Mouse (Mus musculus) stomach, embryonic 15.5 days (tissue): Measurements from ENCODE around the gene Vps9d1. TPM values are rescaled to one million over a fixed set of nuclear protein-coding genes. Genes with fewer than 3 reads are reported as not detected.
A peak's percentile ranks its signal among the peaks of the same experiment; 100 is the strongest.
"Not testable (repeated sequence)": the region's sequence is repeated elsewhere in the genome, so short reads cannot be mapped to it uniquely, and the experiment has no call there.

Experiments used
- ATAC-seq: fragments of 200-750 bp; cut with Nextera tagmentation; 2 replicates; pipeline ENCODE4 v1.8.0; 2017; ENCODE audit warnings: low read depth, moderate number of reproducible peaks, moderate TSS enrichment; ENCODE audit not compliant: insufficient read depth, low FRiP score
- H3K27ac ChIP-seq: fragments of 300-500 bp; sonication (generic); 2 replicates; pipeline ENCODE4 v1.5.1; 2015; ENCODE audit warnings: mild to moderate bottlenecking, inconsistent platforms
- H3K27me3 ChIP-seq: fragments of 300-500 bp; sonication (generic); replicated peaks from 2 replicates; pipeline ENCODE4 v1.6.1; 2015; ENCODE audit warnings: inconsistent platforms
- H3K36me3 ChIP-seq: fragments of 300-500 bp; sonication (generic); 2 replicates; pipeline ENCODE4 v1.6.1; 2015; ENCODE audit warnings: inconsistent platforms
- H3K4me1 ChIP-seq: fragments of 300-500 bp; sonication (generic); 2 replicates; pipeline ENCODE4 v1.6.1; 2015; ENCODE audit warnings: inconsistent platforms
- H3K4me2 ChIP-seq: fragments of 300-500 bp; sonication (generic); 2 replicates; pipeline ENCODE4 v1.6.1; 2015; ENCODE audit warnings: mild to moderate bottlenecking, inconsistent platforms
- H3K4me3 ChIP-seq: fragments of 300-500 bp; sonication (generic); replicated peaks from 2 replicates; pipeline ENCODE4 v1.5.1; 2015; ENCODE audit warnings: inconsistent platforms
- H3K9ac ChIP-seq: fragments of 300-500 bp; sonication (generic); 2 replicates; pipeline ENCODE4 v1.6.1; 2015; ENCODE audit warnings: inconsistent platforms
- H3K9me3 ChIP-seq: fragments of 300-500 bp; sonication (generic); 2 replicates; pipeline ENCODE4 v1.6.1; 2016; ENCODE audit warnings: inconsistent platforms
- WGBS: fragments of 180-500 bp; shearing (Covaris S2); methylation state at CpG from one replicate; pipeline ENCODE4 v1.1.7; 2015; 5-methylcytosine and 5-hydroxymethylcytosine counted together
- polyA plus RNA-seq: library from polyadenylated mRNA; unstranded; fragments of >200 nt; fragmentation: Nextera tagmentation; extraction: Ambion mirVana; gene quantifications from 2 replicates; pipeline ENCODE4 v1.2.1, GENCODE M21; 2015

The Vps9d1 gene
- polyA plus RNA-seq, 1 experiment from 2014 or later, result 22.5 TPM

DNA sequence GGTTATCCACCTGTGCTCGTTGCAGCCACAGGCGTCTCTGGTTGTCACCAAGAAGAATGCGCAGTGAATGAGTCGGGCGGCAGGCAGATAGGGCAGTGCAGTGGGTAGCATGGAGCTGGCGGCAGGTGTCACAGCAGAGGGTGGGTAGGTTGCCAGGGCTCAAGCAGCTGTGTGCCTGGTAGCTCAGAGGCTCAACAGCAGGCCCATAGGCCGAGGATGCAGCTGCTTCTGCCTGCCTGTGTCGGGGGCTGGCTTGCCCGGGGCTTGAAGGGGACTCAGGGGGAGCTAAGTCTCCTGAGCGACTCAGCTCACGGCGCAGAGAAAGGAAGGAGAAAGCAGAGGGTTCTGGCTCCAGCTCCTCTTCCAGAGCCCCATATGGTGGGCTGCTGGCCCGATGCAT, 20.8 kb downstream of the Vps9d1 start:
- no peak overlapping the region for H3K9ac ChIP-seq

DNA sequence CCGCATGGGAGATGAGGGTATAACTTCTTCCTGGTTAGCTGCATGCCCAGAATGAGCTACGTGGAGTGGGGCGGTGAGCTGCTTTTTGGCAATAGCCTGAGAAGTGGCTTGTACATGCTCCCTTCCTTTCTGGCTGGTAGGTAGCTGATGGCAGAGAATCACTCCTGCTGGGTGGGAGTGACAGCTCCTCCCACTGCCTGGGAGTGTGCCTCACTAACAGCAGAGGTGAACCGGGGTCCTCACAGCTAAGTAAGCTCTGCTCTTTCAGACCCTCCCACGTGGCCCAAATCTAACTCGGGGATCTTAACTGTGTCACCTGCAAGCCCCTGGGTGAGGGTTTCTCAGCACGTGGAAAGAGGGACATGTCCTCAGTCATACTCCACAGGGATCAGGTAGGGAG, 21.6 kb downstream of the Vps9d1 start:
- peaks cover 8% of the 10 kb centered on the region for H3K4me1 ChIP-seq
- H3K27ac ChIP-seq, result no peak overlapping the region
- no peak overlapping the region for H3K4me3 ChIP-seq
- 29% methylated on average over 7 of the region's 7 CpGs for WGBS
- H3K9ac ChIP-seq, result no peak overlapping the region
- 0 out of 2 replicates have a peak, but pooled peaks cover 11% of the 10 kb centered on the region for H3K36me3 ChIP-seq
- peaks cover 14% of the 10 kb centered on the region; the same call in 1 of the 2 replicates for H3K27me3 ChIP-seq
- H3K9me3 ChIP-seq, result no peaks in the 10 kb centered on the region
- no peak for ATAC-seq
- H3K4me2 ChIP-seq, result no peak overlapping the region

More for the DNA sequence above, 20.8 kb downstream of the Vps9d1 start:
- Histone ChIP-seq H3K9me3 (no peaks in the 10 kb centered on the region), H3K27me3 (peaks cover 14% of the 10 kb centered on the region; the same call in 1 of the 2 replicates), H3K4me3 (no peak overlapping the region), H3K4me1 (peaks cover 8% of the 10 kb centered on the region), H3K36me3 (0 out of 2 replicates have a peak, but pooled peaks cover 10% of the 10 kb centered on the region), H3K4me2 (no peak overlapping the region), H3K27ac (no peak overlapping the region)
- 62% methylated on average over 13 of the region's 13 CpGs for WGBS
- ATAC-seq, result no peak

DNA sequence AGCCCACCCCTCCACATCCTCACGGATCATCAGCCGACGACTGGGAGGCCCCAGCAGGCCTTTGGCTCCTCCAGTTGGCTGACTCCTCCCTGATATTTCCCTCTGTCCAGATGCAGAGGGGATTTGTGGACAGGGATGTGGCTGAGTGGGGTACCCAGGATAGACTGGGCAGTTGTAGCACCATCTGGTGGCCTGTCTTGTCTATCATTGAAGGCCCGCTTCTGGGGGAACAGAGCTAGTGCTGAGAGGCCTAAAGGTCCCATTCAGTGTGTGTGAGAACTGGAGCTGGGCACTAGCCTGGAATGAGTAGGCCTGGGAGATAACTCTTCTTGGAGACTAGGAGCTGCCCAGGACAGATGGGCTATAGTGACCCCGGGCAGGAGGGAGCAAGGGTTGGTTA, 22.4 kb downstream of the Vps9d1 start:
- Histone ChIP-seq H3K9me3 (no peaks in the 10 kb centered on the region), H3K36me3 (0 out of 2 replicates have a peak, but pooled peaks cover 12% of the 10 kb centered on the region)

DNA sequence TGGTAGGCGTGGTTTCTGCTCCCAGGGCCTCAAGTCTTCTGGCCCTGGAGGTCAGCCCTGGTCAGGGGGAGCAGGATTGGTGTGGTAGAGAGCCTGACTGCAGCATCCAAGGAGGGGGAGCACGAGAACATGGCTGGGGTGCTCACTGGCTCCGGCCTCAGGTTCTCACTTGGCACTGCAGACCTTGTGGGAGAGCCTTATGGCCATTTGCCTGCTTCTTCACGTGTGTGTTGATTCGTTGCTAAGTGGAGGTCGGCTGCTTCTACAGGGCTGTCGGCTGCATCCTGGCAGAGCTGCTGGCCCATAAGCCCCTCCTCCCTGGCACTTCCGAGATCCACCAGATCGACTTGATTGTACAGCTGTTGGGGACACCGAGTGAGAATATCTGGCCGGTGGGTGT, 23.8 kb downstream of the Vps9d1 start:
- not testable (repeated sequence) for H3K27ac ChIP-seq, ATAC-seq, H3K9me3 ChIP-seq, H3K4me2 ChIP-seq, H3K9ac ChIP-seq, H3K4me3 ChIP-seq
- H3K4me1 ChIP-seq, result peaks cover 10% of the 10 kb centered on the region
- 0 out of 2 replicates have a peak, but pooled peaks cover 14% of the 10 kb centered on the region for H3K36me3 ChIP-seq
- H3K27me3 ChIP-seq, result peaks cover 11% of the 10 kb centered on the region; the same call in 1 of the 2 replicates
- WGBS, result 83% methylated on average over 11 of the region's 11 CpGs

More for the DNA sequence above, 22.4 kb downstream of the Vps9d1 start:
- Histone ChIP-seq H3K9ac (no peak overlapping the region), H3K27ac (no peak overlapping the region), H3K4me2 (no peak overlapping the region), H3K27me3 (peaks cover 14% of the 10 kb centered on the region; the same call in 1 of the 2 replicates), H3K4me1 (peaks cover 8% of the 10 kb centered on the region), H3K4me3 (no peak overlapping the region)
- ATAC-seq, result no peak
- WGBS, result 58% methylated on average over 5 of the region's 5 CpGs

DNA sequence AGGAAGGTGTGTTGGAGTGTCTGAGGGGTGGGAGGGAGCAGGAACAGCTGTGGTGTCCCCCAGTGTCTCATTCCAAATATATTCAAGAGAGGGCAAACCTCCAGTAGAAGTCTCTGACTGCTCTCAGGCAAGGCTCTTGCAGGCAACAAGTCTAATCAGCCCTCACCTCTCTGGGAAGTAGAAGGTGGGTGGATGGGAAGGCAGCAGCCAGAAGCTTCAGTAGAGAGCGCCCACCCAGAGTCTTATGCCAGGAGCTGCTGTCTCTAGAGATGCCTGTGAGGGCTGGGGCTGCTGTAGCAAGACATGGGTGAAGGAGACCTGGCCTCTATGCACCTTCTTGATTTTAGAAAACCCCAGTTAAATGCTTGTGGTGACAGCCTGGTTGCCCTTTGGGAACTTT, 25.7 kb downstream of the Vps9d1 start:
- WGBS, result 100% methylated on average over 1 of the region's 1 CpGs
- 0 out of 2 replicates have a peak, but pooled peaks cover 14% of the 10 kb centered on the region for H3K36me3 ChIP-seq
- no peak overlapping the region for H3K4me3 ChIP-seq
- H3K27me3 ChIP-seq, result no peaks in the 10 kb centered on the region
- H3K27ac ChIP-seq, result no peak overlapping the region
- H3K9ac ChIP-seq, result no peak overlapping the region
- H3K9me3 ChIP-seq, result no peaks in the 10 kb centered on the region
- H3K4me2 ChIP-seq, result no peak overlapping the region
- no peak for ATAC-seq
- peaks cover 13% of the 10 kb centered on the region for H3K4me1 ChIP-seq

DNA sequence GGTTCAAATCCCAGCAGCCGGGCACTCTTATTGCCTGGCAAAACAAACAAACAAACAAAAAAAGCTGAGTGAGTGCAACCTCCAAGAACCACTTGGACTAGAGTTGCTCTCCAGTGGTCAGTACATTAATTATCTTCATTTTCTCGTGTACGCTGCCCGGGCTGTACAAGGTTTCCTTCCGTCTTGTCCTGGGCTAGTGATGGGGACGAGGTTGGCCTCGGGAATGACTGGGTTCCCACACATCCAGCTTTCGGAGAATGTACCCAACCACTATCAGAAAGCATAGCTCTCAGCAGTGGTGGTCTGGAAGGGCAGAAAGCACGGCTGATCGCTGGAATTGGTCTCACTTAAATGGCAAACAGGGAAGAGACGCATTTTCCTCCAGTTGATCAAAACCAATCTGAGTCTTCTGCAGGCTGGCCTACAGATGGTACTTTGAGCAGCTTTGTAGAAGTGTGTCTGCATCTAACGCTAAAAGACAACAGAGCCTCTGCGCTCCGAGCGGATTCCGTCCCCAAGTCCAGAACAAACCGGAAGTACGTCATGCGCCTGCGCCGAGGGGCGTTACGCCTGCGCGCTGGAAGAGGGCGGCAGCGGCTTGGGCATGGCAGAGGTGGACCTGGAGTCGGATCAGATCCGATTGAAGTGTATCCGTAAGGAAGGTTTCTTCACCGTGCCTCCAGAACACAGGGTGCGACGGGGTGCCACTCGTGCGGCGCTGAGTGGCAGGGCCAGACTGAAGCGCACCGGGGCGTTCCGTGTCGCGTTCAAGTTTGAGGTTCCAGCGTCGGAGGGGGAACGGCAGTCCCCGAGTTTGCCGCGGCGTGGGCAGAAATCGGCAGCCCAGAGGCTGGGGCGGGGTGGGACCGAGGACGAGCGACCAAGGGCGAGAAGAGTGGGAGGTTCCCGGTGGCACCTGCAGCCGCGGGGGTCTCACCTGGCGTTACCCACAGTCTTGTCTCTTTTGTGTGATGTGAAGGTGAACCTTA, 29.6 kb downstream of the Vps9d1 start, which contains the start of gene Cdk10:
Cdk10 (plus strand) TSS at position 565 of the 989 bp plus-strand sequence.
- peak within 1 kb of the TSS; percentile 87 for H3K4me2 ChIP-seq
- ATAC-seq, result peak; percentile 84
- H3K4me3 ChIP-seq, result peak within 1 kb of the TSS; percentile 75
- peak within 1 kb of the TSS; percentile 67 for H3K9ac ChIP-seq
- H3K4me1 ChIP-seq, result peaks cover 13% of the 10 kb centered on the region
- 0 out of 2 replicates have a peak, but pooled peaks cover 14% of the 10 kb centered on the region for H3K36me3 ChIP-seq
- H3K9me3 ChIP-seq, result no peaks in the 10 kb centered on the region
- no peaks in the 10 kb centered on the region for H3K27me3 ChIP-seq
- peak within 1 kb of the TSS; percentile 89 for H3K27ac ChIP-seq
- 2% methylated on average over 59 of the region's 59 CpGs for WGBS

DNA sequence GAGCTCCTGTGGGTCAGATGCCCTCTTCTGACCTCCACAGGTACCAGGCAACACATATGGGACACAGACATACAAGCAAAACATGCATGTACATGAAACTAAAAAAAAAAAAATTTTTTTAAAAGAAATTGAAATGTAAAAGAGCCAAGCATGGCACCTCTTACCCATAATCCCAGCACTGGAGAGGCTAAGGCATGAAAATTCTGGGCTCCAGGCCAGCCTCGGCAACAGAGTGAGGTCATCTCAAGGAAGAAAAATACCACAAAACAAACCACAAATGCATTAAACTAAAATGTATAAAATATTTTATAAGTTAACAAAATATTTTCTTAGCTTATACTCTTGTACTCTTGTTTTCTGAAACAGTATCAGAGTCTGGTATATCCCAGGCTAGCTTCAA, 33.2 kb downstream of the Vps9d1 start:
- H3K27me3 ChIP-seq, result no peaks in the 10 kb centered on the region
- no peaks in the 10 kb centered on the region for H3K9me3 ChIP-seq
- no peaks in the 10 kb centered on the region for H3K36me3 ChIP-seq
- no peak overlapping the region for H3K27ac ChIP-seq
- no peak for ATAC-seq
- H3K4me1 ChIP-seq, result peaks cover 13% of the 10 kb centered on the region
- H3K4me3 ChIP-seq, result no peak overlapping the region
- no peak overlapping the region for H3K4me2 ChIP-seq
- H3K9ac ChIP-seq, result no peak overlapping the region
- 62% methylated on average over 1 of the region's 1 CpGs for WGBS

DNA sequence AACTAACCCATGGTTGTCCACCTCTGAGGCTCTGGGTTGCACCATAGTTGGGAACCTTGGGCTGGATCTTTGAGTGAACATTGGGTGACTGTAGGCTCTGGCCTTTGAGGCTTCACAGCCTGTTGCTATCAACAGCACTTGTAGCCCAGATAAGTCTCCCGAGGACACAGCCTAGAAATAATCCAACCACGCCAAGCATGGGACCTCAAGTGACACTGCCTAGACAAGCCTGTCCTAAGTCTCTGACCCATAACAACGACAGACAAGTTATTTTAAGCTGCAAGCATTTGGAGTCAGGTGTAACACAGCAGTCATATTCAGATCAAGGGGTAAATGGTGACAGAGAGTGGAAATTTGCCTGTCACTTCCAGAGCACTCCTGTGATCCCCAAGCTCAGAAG, 38.7 kb downstream of the Vps9d1 start:
- ATAC-seq, result no peak
- 87% methylated on average over 3 of the region's 3 CpGs for WGBS
- Histone ChIP-seq H3K36me3 (no peaks in the 10 kb centered on the region), H3K27me3 (no peaks in the 10 kb centered on the region), H3K4me3 (no peak overlapping the region), H3K27ac (no peak overlapping the region), H3K9ac (no peak overlapping the region), H3K4me2 (no peak overlapping the region), H3K4me1 (peaks cover 13% of the 10 kb centered on the region), H3K9me3 (no peaks in the 10 kb centered on the region)

DNA sequence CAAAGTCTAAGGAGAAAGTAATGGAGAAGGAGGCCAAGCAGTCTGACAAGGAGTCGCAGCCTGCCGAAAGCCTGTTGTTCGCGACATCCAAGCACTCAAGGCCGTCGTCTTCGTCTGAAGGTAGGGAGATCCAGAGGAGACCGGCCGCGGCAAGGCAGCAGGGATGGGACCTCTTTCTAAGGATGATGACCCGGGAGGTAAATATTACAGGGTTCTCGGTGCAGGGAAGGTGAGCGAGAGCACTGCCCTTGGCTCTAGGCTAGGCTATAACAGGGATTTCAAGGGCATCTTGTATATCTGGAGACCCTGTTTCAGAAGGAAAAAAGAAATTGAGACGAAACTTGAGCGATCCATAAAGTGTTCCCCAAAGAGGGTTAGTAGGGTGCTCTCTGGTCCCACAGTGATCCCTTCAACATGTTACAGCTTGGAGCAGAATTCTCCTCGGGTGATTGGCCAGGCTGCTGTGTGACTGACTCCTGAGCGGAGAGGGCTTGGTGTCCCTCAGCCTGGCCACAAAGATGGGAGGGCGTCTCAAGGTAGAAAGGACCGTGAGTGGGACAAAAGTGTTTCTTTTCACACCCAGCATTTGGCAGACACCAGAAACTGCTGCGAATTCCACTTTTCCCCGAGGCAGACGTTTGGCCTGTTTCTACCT, 40.9 kb downstream of the Vps9d1 start:
- H3K9me3 ChIP-seq, result no peaks in the 10 kb centered on the region
- H3K36me3 ChIP-seq, result peaks cover 17% of the 10 kb centered on the region; the same call in 1 of the 2 replicates
- 11% methylated on average over 22 of the region's 22 CpGs for WGBS
- peaks cover 13% of the 10 kb centered on the region for H3K4me1 ChIP-seq
- peak overlapping the region; percentile 27; the same call in 1 of the 2 replicates for H3K9ac ChIP-seq
- 0 out of 2 replicates have a peak overlapping the region, but pooled peaks have one; percentile 21 for H3K27ac ChIP-seq
- no peaks in the 10 kb centered on the region for H3K27me3 ChIP-seq
- peak overlapping the region; percentile 98 for H3K4me3 ChIP-seq
- H3K4me2 ChIP-seq, result peak overlapping the region; percentile 81
- no peak; the same call in none of the 2 replicates for ATAC-seq

DNA sequence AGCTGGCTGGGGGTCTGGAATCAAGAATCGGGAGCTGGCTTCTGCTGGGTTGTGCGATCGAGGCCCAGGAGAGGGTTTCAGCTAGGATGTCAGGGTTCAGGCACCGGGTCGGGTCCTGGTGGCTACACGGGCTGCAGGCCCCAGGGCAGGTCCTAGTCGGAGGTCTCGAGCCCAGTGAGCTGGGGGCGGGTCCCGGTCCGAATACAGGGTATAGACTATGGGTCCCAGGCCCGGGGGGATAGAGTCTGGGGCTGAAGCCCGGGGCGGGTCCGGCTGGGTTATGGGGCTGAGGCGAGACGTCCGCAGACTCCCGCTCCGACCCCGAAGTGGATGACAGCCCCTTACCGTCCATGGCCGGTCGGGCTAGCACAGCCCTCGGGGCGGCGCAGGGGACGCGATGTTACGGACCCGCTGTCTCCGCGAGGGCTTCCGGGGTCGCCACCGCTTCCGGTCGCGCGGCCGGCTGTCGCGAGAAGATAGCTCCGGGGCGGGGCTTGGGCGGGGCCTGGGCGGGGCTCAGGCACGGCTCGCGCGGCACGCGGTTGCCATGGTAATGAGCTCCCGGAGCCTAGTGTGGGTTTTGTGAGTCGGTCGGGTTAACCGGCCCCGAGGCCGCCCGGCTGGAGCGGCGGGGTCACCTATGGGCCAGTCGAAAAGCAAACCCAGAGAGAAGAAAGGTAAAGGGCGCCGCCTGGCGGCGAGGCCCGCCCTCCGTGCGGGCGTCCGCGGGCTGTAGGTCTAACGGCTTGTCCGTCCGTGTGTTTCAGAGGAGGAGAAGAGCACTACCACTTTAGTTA, 41.6 kb downstream of the Vps9d1 start, which contains the start of the genes Chmp1a and Spata33:
Chmp1a (minus strand) TSS at position 443 of the 797 bp plus-strand sequence.
Spata33 (plus strand) TSS at position 512 of the 797 bp plus-strand sequence.
- Histone ChIP-seq H3K27me3 (no peaks in the 10 kb centered on the region), H3K27ac (peak within 1 kb of the TSS; percentile 58; the same call in 1 of the 2 replicates), H3K4me2 (peak within 1 kb of the TSS; percentile 81), H3K36me3 (peaks cover 24% of the 10 kb centered on the region), H3K4me1 (peaks cover 13% of the 10 kb centered on the region), H3K9ac (peak within 1 kb of the TSS; percentile 100), H3K9me3 (no peaks in the 10 kb centered on the region), H3K4me3 (peak within 1 kb of the TSS; percentile 98)
- ATAC-seq, result peak; percentile 94
- WGBS, result 2% methylated on average over 70 of the region's 76 CpGs

DNA sequence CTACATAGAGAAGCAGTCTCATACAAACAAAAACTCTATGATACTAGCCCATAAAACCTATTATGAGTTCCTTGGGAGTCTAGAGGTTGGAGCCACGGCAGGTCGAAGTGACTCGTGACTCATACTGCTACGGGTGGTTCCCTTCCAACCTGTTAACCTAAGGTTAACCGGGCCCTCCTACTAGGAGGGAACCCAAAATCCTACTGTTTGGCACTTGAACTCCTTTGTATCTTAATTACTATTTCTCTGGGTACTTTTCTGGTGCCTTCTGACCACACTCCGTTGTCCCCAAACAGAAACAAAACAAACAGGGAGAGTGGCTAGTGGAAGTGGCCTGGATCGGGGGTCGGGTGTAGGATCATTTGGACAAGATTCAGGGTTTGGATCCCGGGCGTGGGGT, 42.3 kb downstream of the Vps9d1 start:
- 0 out of 2 replicates have a peak overlapping the region, but pooled peaks have one; percentile 58 for H3K27ac ChIP-seq
- H3K9me3 ChIP-seq, result no peaks in the 10 kb centered on the region
- 35% methylated on average over 10 of the region's 10 CpGs for WGBS
- H3K27me3 ChIP-seq, result no peaks in the 10 kb centered on the region
- H3K4me1 ChIP-seq, result peaks cover 13% of the 10 kb centered on the region
- ATAC-seq, result no peak
- H3K9ac ChIP-seq, result peak overlapping the region; percentile 100
- H3K36me3 ChIP-seq, result peaks cover 30% of the 10 kb centered on the region
- H3K4me3 ChIP-seq, result peak overlapping the region; percentile 98
- H3K4me2 ChIP-seq, result peak overlapping the region; percentile 81
